In the genomic region with DNA sequence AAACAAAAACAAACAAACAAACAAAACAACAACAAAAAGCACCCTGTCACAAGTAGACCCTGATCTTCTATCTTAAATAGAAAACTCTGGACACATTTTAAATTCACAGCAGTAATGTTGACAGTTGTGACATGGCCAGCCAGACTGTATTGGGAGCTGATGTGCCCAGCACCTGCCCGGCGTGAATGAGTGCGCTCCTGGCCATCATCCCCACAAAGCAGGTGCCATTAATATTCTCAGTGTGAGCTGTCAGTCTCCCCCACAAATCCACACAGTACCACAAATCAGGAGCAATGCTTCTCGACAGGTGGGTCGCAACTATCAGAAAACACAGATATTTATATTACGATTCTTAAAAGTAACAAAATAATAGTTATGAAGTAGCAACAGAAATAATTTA, we compare ENCODE assay signal across 25 mouse cellular contexts. TPM values are rescaled to one million over a fixed set of nuclear protein-coding genes. Genes with fewer than 3 reads are reported as not detected.
A peak's percentile ranks its signal among the peaks of the same experiment; 100 is the strongest.
DNase-seq lines count a peak whose midpoint lies in the region; ATAC-seq and TF ChIP-seq lines count a peak whose summit lies in the region.
"Had no signal": no experiment of that assay in that cellular context is flagged by ENCODE, and none has a peak within 500 bp of the region (broad histone marks: within the 10 kb centered on the region; RNA-seq: fewer than 3 reads in every experiment).

No protein-coding gene starts in this region.

- H3K4me1 ChIP-seq in heart, embryonic 13.5 days, result peaks cover 39% of the 10 kb centered on the region
- peaks cover 26% of the 10 kb centered on the region; the same call in 1 of the 2 replicates for H3K4me1 ChIP-seq in heart, embryonic 10.5 days
- peaks cover 24% of the 10 kb centered on the region for H3K4me1 ChIP-seq in heart, embryonic 15.5 days (replicated peaks)
- peaks cover 1% of the 10 kb centered on the region for H3K4me1 ChIP-seq in heart, adult 2 months (ENCODE audit: control insufficient read depth, insufficient read depth, low read length)
- H3K4me1 ChIP-seq in kidney, embryonic 16.5 days (ENCODE audit: insufficient read depth, low read length), result peaks cover 29% of the 10 kb centered on the region

- no peaks in the 10 kb centered on the region for H3K27me3 ChIP-seq in heart, embryonic 13.5 days (replicated peaks)
- no peaks in the 10 kb centered on the region for H3K27me3 ChIP-seq in heart, embryonic 10.5 days (ENCODE audit: insufficient read depth, poor library complexity, severe bottlenecking)
- H3K27me3 ChIP-seq in heart, embryonic 15.5 days, result no peaks in the 10 kb centered on the region
- no peaks in the 10 kb centered on the region for H3K27me3 ChIP-seq in heart, adult 2 months (ENCODE audit: control insufficient read depth, insufficient read depth, low read length)
- H3K27me3 ChIP-seq in kidney, embryonic 16.5 days (ENCODE audit: insufficient read depth, low read length), result no peaks in the 10 kb centered on the region
- H3K27me3 ChIP-seq: embryonic facial prominence, embryonic 15.5 days had no signal

- peak overlapping the region; percentile 93; the same call in 1 of the 2 replicates for H3K27ac ChIP-seq in heart, embryonic 13.5 days (replicated peaks)
- no peak overlapping the region for H3K27ac ChIP-seq in heart, embryonic 10.5 days
- H3K27ac ChIP-seq in heart, embryonic 15.5 days, result peak overlapping the region; percentile 90; the same call in 1 of the 2 replicates
- no peak overlapping the region for H3K27ac ChIP-seq in heart, adult 2 months
- 0 out of 2 replicates have a peak overlapping the region, but pooled peaks have one; percentile 17 for H3K27ac ChIP-seq in kidney, embryonic 16.5 days (ENCODE audit: low read length)
- H3K27ac ChIP-seq: forebrain, embryonic 12.5 days had no signal

- H3K4me3 ChIP-seq in heart, embryonic 13.5 days, result no peak overlapping the region
- H3K4me3 ChIP-seq in heart, embryonic 10.5 days, result no peak overlapping the region
- no peak overlapping the region for H3K4me3 ChIP-seq in heart, embryonic 15.5 days
- H3K4me3 ChIP-seq in heart, adult 2 months, result no peak overlapping the region
- H3K4me3 ChIP-seq in kidney, embryonic 16.5 days (ENCODE audit: low read length), result no peak overlapping the region
- H3K4me3 ChIP-seq: embryonic facial prominence, embryonic 13.5 days; embryonic facial prominence, embryonic 15.5 days; erythroblast, embryonic 14.5 days; forebrain, embryonic 10.5 days; forebrain, embryonic 12.5 days had no signal

- H3K36me3 ChIP-seq in heart, embryonic 13.5 days, result no peaks in the 10 kb centered on the region
- no peaks in the 10 kb centered on the region for H3K36me3 ChIP-seq in heart, embryonic 10.5 days
- H3K36me3 ChIP-seq in heart, embryonic 15.5 days, result no peaks in the 10 kb centered on the region
- H3K36me3 ChIP-seq in heart, adult 2 months (ENCODE audit: control insufficient read depth, insufficient read depth, low read length), result no peaks in the 10 kb centered on the region; the same call in 1 of the 2 replicates
- no peaks in the 10 kb centered on the region for H3K36me3 ChIP-seq in kidney, embryonic 16.5 days (ENCODE audit: insufficient read depth, low read length)
- H3K36me3 ChIP-seq: embryonic facial prominence, embryonic 13.5 days; embryonic facial prominence, embryonic 15.5 days; forebrain, embryonic 10.5 days; forebrain, embryonic 12.5 days had no signal

- no peak for DNase-seq in heart, embryonic 10.5 days (ENCODE audit: low spot score)
- DNase-seq in heart, adult 2 months, result no peak
- no peak for DNase-seq in kidney, postnatal 4 days
- DNase-seq in testis, postnatal 10 days (ENCODE audit: low spot score), result peak; percentile 32
- DNase-seq in testis, postnatal 14 days (ENCODE audit: low spot score), result no peak
- DNase-seq: adrenal gland, adult 2 months; adrenal gland, postnatal 10 days; adrenal gland, postnatal 25 days; cerebellum, adult 11 months; cerebellum, adult 18-20 months; cerebellum, adult 8-10 months; cerebellum, adult 9-11 months; cerebellum, postnatal 14 days; cerebellum, postnatal 36 days; embryo, embryonic 11 days had no signal

- intact Hi-C loops in heart, adult 2 months (cut with DNase I), result no loop called here

- no peaks in the 10 kb centered on the region for H3K9me3 ChIP-seq in heart, embryonic 13.5 days
- no peaks in the 10 kb centered on the region for H3K9me3 ChIP-seq in heart, embryonic 10.5 days
- no peaks in the 10 kb centered on the region for H3K9me3 ChIP-seq in heart, embryonic 15.5 days (replicated peaks)
- no peaks in the 10 kb centered on the region for H3K9me3 ChIP-seq in kidney, embryonic 16.5 days (ENCODE audit: low read length)
- H3K9me3 ChIP-seq: embryonic facial prominence, embryonic 13.5 days; embryonic facial prominence, embryonic 15.5 days; forebrain, embryonic 10.5 days; forebrain, embryonic 12.5 days had no signal

- H3K4me2 ChIP-seq in heart, embryonic 13.5 days, result no peak overlapping the region
- no peak overlapping the region for H3K4me2 ChIP-seq in heart, embryonic 15.5 days
- H3K4me2 ChIP-seq in kidney, embryonic 16.5 days (replicated peaks; ENCODE audit: low read depth, low read length), result no peak overlapping the region
- H3K4me2 ChIP-seq: embryonic facial prominence, embryonic 13.5 days; embryonic facial prominence, embryonic 15.5 days; forebrain, embryonic 12.5 days had no signal

- 86% methylated on average over 6 of the region's 6 CpGs for WGBS in heart, embryonic 13.5 days
- 89% methylated on average over 6 of the region's 6 CpGs for WGBS in heart, embryonic 10.5 days
- 85% methylated on average over 6 of the region's 6 CpGs for WGBS in heart, embryonic 15.5 days
- WGBS in heart, adult 2 months, result 95% methylated on average over 6 of the region's 6 CpGs
- WGBS in kidney, embryonic 16.5 days, result 74% methylated on average over 6 of the region's 6 CpGs

- no peaks in the 10 kb centered on the region for H3K79me2 ChIP-seq in heart, adult 2 months (replicated peaks; ENCODE audit: control insufficient read depth, insufficient read depth, low read length)

- no peak for TF ChIP-seq CTCF in heart, adult 2 months (IDR thresholded peaks at IDR 0.05)

- no peak overlapping the region for H3K9ac ChIP-seq in heart, embryonic 13.5 days
- H3K9ac ChIP-seq in heart, embryonic 15.5 days, result no peak overlapping the region
- H3K9ac ChIP-seq in heart, adult 2 months (ENCODE audit: low read depth, low read length), result no peak overlapping the region
- H3K9ac ChIP-seq in kidney, embryonic 16.5 days (replicated peaks; ENCODE audit: low read length), result no peak overlapping the region
- H3K9ac ChIP-seq: embryonic facial prominence, embryonic 13.5 days; embryonic facial prominence, embryonic 15.5 days; forebrain, embryonic 12.5 days had no signal

- TF ChIP-seq EP300 in heart, adult 2 months (IDR thresholded peaks at IDR 0.05; ENCODE audit: insufficient read depth, low read depth, low read length), result no peak

- no peak for TF ChIP-seq POLR2A in heart, adult 2 months (IDR thresholded peaks at IDR 0.05; ENCODE audit: insufficient read depth, low read depth, low read length)

- ATAC-seq in heart, embryonic 13.5 days (ENCODE audit: extremely low read depth, insufficient number of reproducible peaks, low FRiP score, low TSS enrichment), result no peak
- ATAC-seq in heart, embryonic 15.5 days (replicated peaks; ENCODE audit: insufficient number of reproducible peaks, insufficient read depth, low FRiP score, low read depth), result no peak
- ATAC-seq in kidney, embryonic 16.5 days (ENCODE audit: low FRiP score, low TSS enrichment), result no peak
- ATAC-seq: forebrain, embryonic 14.5 days had no signal

RNA-seq across cellular contexts. Expression of gene Lamc2, which starts 6.7 kb away (rescaled TPM):
- 10.0 and 10.4 TPM in 2 replicates for polyA plus RNA-seq in heart, embryonic 13.5 days (2015; fragmentation: Nextera tagmentation; extraction: Ambion mirVana)
- polyA plus RNA-seq in heart, embryonic 10.5 days (2016; fragmentation: Nextera tagmentation; extraction: Ambion mirVana), result 4.9 and 5.6 TPM in 2 replicates
- 7.8 and 12.7 TPM in 2 replicates for polyA plus RNA-seq in heart, embryonic 15.5 days (2015; fragmentation: Nextera tagmentation; extraction: Ambion mirVana)
- 10 to 100 TPM in 1 of 2 experiments, 1 to 10 TPM in 1; 9.3 to 11.8 TPM for total RNA-seq in heart, adult 2 months (2021)
- polyA plus RNA-seq in heart, adult 2 months (2012; rRNA removed), result 1.6 and 2.5 TPM in 2 replicates
- 55.5 and 57.4 TPM in 2 replicates for polyA plus RNA-seq in kidney, embryonic 16.5 days (2015; fragmentation: Nextera tagmentation; extraction: Ambion mirVana)
- total RNA-seq: common myeloid progenitor, adult 5-6 weeks had no signal

Comparison
In these comparisons a context has a peak if more than half of its experiments do, and no peak if none do; other contexts are left out.
1. H3K27ac ChIP-seq: peak in heart, embryonic 13.5 days (single experiment), heart, embryonic 15.5 days (single experiment) and kidney, embryonic 16.5 days (single experiment); none in heart, embryonic 10.5 days (single experiment) and heart, adult 2 months (single experiment).